Comparison of ENCODE assay signal across 9 mouse cellular contexts in genomic region chr6:51016441-51017070, GRCm38 (mm10).
A peak's percentile ranks its signal among the peaks of the same experiment; 100 is the strongest.
DNase-seq lines count a peak whose midpoint lies in the region; ATAC-seq lines count a peak whose summit lies in the region.
"Had no signal": no experiment of that assay in that cellular context is flagged by ENCODE, and none has a peak within 500 bp of the region (broad histone marks: within the 10 kb centered on the region; RNA-seq: fewer than 3 reads in every experiment).

No protein-coding gene starts in this region.

- ATAC-seq in hindbrain, embryonic 16.5 days = peak; percentile 88
- ATAC-seq in neural tube, embryonic 15.5 days (ENCODE audit: low FRiP score) = no peak
- no peak for ATAC-seq in liver, embryonic 12.5 days
- no peak for ATAC-seq in cerebellum, adult (ENCODE audit: insufficient number of reproducible peaks, low FRiP score, low TSS enrichment)

- no peaks in the 10 kb centered on the region for H3K9me3 ChIP-seq in hindbrain, embryonic 16.5 days (ENCODE audit: control insufficient read depth, low read length)
- no peaks in the 10 kb centered on the region for H3K9me3 ChIP-seq in neural tube, embryonic 15.5 days (replicated peaks)
- H3K9me3 ChIP-seq in liver, embryonic 12.5 days (replicated peaks) = no peaks in the 10 kb centered on the region

- H3K36me3 ChIP-seq in hindbrain, embryonic 16.5 days (ENCODE audit: control insufficient read depth, insufficient read depth, low read length) = no peaks in the 10 kb centered on the region
- no peaks in the 10 kb centered on the region for H3K36me3 ChIP-seq in neural tube, embryonic 15.5 days
- H3K36me3 ChIP-seq in liver, embryonic 12.5 days = no peaks in the 10 kb centered on the region

- no peak overlapping the region for H3K9ac ChIP-seq in hindbrain, embryonic 16.5 days (ENCODE audit: low read depth, low read length)
- H3K9ac ChIP-seq in neural tube, embryonic 15.5 days (replicated peaks) = no peak overlapping the region
- H3K9ac ChIP-seq in liver, embryonic 12.5 days = no peak overlapping the region

- H3K4me3 ChIP-seq in hindbrain, embryonic 16.5 days (ENCODE audit: low read length) = no peak overlapping the region
- H3K4me3 ChIP-seq in neural tube, embryonic 15.5 days (replicated peaks) = no peak overlapping the region
- H3K4me3 ChIP-seq in liver, embryonic 12.5 days = no peak overlapping the region

- no peaks in the 10 kb centered on the region for H3K27me3 ChIP-seq in hindbrain, embryonic 16.5 days (replicated peaks; ENCODE audit: control insufficient read depth, insufficient read depth, low read length)
- H3K27me3 ChIP-seq in neural tube, embryonic 15.5 days (replicated peaks) = no peaks in the 10 kb centered on the region
- no peaks in the 10 kb centered on the region for H3K27me3 ChIP-seq in liver, embryonic 12.5 days (replicated peaks)

- intact Hi-C loops in left cerebral cortex, postnatal 4 days (cut with DNase I) = no loop called here
- intact Hi-C loops in left cerebral cortex, postnatal 25 days (cut with DNase I) = loop anchor here (5.0 kb wide), 1 partner anchor 41 kb away; no protein-coding TSS in a partner anchor

- 56% methylated on average over 5 of the region's 5 CpGs for WGBS in hindbrain, embryonic 16.5 days
- WGBS in neural tube, embryonic 15.5 days = 61% methylated on average over 5 of the region's 5 CpGs
- WGBS in liver, embryonic 12.5 days (ENCODE audit: insufficient replicate concordance) = 56% methylated on average over 5 of the region's 5 CpGs

- peak; percentile 25 to 27 for DNase-seq in cerebellum, postnatal 25 days
- DNase-seq in cerebellum, adult 11-12 months = no peak
- peak; percentile 83 for DNase-seq in left cerebral cortex, postnatal 4 days
- no peak for DNase-seq in left cerebral cortex, postnatal 25 days (ENCODE audit: low spot score in 2 of 2)
- DNase-seq: heart, postnatal 4 days had no signal

- peak overlapping the region; percentile 39 for H3K27ac ChIP-seq in hindbrain, embryonic 16.5 days (ENCODE audit: low read depth, low read length)
- H3K27ac ChIP-seq in neural tube, embryonic 15.5 days (replicated peaks) = 0 out of 2 replicates have a peak overlapping the region, but pooled peaks have one; percentile 25
- H3K27ac ChIP-seq in liver, embryonic 12.5 days = no peak overlapping the region

- H3K4me1 ChIP-seq in hindbrain, embryonic 16.5 days (ENCODE audit: control insufficient read depth, insufficient read depth, low read depth, low read length) = peaks cover 2% of the 10 kb centered on the region
- 0 out of 2 replicates have a peak, but pooled peaks cover 7% of the 10 kb centered on the region for H3K4me1 ChIP-seq in neural tube, embryonic 15.5 days
- H3K4me1 ChIP-seq in liver, embryonic 12.5 days = no peaks in the 10 kb centered on the region

- H3K4me2 ChIP-seq in hindbrain, embryonic 16.5 days (ENCODE audit: low read length) = no peak overlapping the region
- H3K4me2 ChIP-seq in neural tube, embryonic 15.5 days = no peak overlapping the region
- no peak overlapping the region for H3K4me2 ChIP-seq in liver, embryonic 12.5 days

Comparison
In these comparisons a context has a peak if more than half of its experiments do, and no peak if none do; other contexts are left out.
1. DNase-seq: peak in cerebellum, postnatal 25 days (2 of 2) and left cerebral cortex, postnatal 4 days (single experiment); none in cerebellum, adult 11-12 months (single experiment) and left cerebral cortex, postnatal 25 days (0 of 2).